Mouse (Mus musculus): ENCODE measurements around the gene Gk5.
A peak's percentile ranks its signal among the peaks of the same experiment; 100 is the strongest.
"Not testable (repeated sequence)": the region's sequence is repeated elsewhere in the genome, so short reads cannot be mapped to it uniquely, and the experiment has no call there.

Gk5 gene

GRCm38 (mm10) chr9:96118861-96119772, at the start of gene Gk5:
Gene Gk5 (plus strand): TSS chr9:96119362.
- peak; percentile 93 to 94 for DNase-seq (ENCODE audit: low spot score in 2 of 2)

- DNase-seq (ENCODE audit: low spot score in 2 of 2): no peak
Measured at GRCm38 (mm10) chr9:96078752-96079315, 40.3 kb upstream of the Gk5 start.

- DNase-seq (ENCODE audit: low spot score in 2 of 2): no peak
Measured at GRCm38 (mm10) chr9:96085293-96085692, 33.9 kb upstream of the Gk5 start.

GRCm38 (mm10) chr9:96087671-96088070, 31.5 kb upstream of the Gk5 start:
- no peak for DNase-seq (ENCODE audit: low spot score in 2 of 2)

- DNase-seq (ENCODE audit: low spot score in 2 of 2): not testable (repeated sequence)
Measured at GRCm38 (mm10) chr9:96088456-96088855, 30.7 kb upstream of the Gk5 start.

GRCm38 (mm10) chr9:96092637-96093036, 26.5 kb upstream of the Gk5 start:
- not testable (repeated sequence) for DNase-seq (ENCODE audit: low spot score in 2 of 2)

GRCm38 (mm10) chr9:96093221-96093620, 25.9 kb upstream of the Gk5 start:
- no peak for DNase-seq (ENCODE audit: low spot score in 2 of 2)

GRCm38 (mm10) chr9:96094341-96094740, 24.8 kb upstream of the Gk5 start:
- DNase-seq (ENCODE audit: low spot score in 2 of 2): no peak

- no peak for DNase-seq (ENCODE audit: low spot score in 2 of 2)
Measured at GRCm38 (mm10) chr9:96095192-96095591, 24.0 kb upstream of the Gk5 start.

GRCm38 (mm10) chr9:96102846-96103245, 16.3 kb upstream of the Gk5 start:
- no peak for DNase-seq (ENCODE audit: low spot score in 2 of 2)

- DNase-seq (ENCODE audit: low spot score in 2 of 2): no peak
Measured at GRCm38 (mm10) chr9:96112879-96113361, 6.2 kb upstream of the Gk5 start.

- DNase-seq (ENCODE audit: low spot score in 2 of 2): no peak
Measured at GRCm38 (mm10) chr9:96116801-96117200, 2.4 kb upstream of the Gk5 start.

GRCm38 (mm10) chr9:96118216-96118615, 946 bp upstream of the Gk5 start:
- DNase-seq (ENCODE audit: low spot score in 2 of 2): no peak

GRCm38 (mm10) chr9:96127972-96128371, 8.8 kb downstream of the Gk5 start:
- no peak for DNase-seq (ENCODE audit: low spot score in 2 of 2)

GRCm38 (mm10) chr9:96132956-96133603, 13.9 kb downstream of the Gk5 start:
- no peak for DNase-seq (ENCODE audit: low spot score in 2 of 2)

- DNase-seq (ENCODE audit: low spot score in 2 of 2): no peak
Measured at GRCm38 (mm10) chr9:96134470-96134869, 15.3 kb downstream of the Gk5 start.

GRCm38 (mm10) chr9:96134916-96135315, 15.8 kb downstream of the Gk5 start:
- DNase-seq (ENCODE audit: low spot score in 2 of 2): peak; percentile 41 to 49

GRCm38 (mm10) chr9:96135461-96135860, 16.3 kb downstream of the Gk5 start:
- DNase-seq (ENCODE audit: low spot score in 2 of 2): no peak

GRCm38 (mm10) chr9:96138958-96139357, 19.8 kb downstream of the Gk5 start:
- DNase-seq (ENCODE audit: low spot score in 2 of 2): no peak

- no peak for DNase-seq (ENCODE audit: low spot score in 2 of 2)
Measured at GRCm38 (mm10) chr9:96139876-96140275, 20.7 kb downstream of the Gk5 start.

- no peak for DNase-seq (ENCODE audit: low spot score in 2 of 2)
Measured at GRCm38 (mm10) chr9:96140931-96141330, 21.8 kb downstream of the Gk5 start.

GRCm38 (mm10) chr9:96142499-96142898, 23.3 kb downstream of the Gk5 start:
- DNase-seq (ENCODE audit: low spot score in 2 of 2): no peak

All from frontal cortex, postnatal 36 days (tissue).